In the genomic region with DNA sequence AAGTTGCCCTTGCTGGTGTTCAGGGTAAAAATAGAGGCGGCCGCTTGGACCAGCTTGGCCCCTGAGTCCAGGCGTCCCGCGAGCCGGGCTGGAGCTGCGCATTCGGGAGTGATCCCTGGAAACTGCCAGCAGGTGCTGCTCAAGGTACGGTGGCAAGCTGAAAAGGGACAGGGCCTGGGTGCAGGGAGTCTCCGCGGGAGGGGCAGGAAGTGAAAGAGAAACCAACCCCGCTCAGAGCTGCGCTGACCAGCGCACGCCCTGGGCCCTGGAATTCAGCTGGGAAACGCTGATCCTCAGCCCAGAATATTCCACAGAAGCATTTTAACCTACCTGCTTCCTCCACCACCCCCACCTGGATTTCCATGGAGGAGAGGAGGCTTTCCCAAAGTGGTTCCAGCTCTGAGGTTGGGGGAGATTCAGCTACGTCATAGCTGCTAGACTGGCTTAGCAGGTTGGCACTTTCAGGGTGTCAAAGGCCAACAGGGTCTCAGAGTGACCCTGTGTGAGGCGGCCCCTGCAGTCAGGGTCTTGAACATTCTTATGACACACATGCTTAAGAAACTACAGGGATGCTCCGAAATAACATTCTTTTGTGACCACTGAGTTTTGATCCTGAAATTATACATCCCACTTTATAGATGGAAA, we compare ENCODE assay signal across 8 mouse cellular contexts. TPM values are rescaled to one million over a fixed set of nuclear protein-coding genes. Genes with fewer than 3 reads are reported as not detected.
DNase-seq lines count a peak whose midpoint lies in the region; ATAC-seq and TF ChIP-seq lines count a peak whose summit lies in the region.

No protein-coding gene starts in this region.

- H3K27ac ChIP-seq in embryonic facial prominence, embryonic 15.5 days (replicated peaks), result peak overlapping the region; percentile 23; the same call in 1 of the 2 replicates
- peak overlapping the region; percentile 18; the same call in 1 of the 2 replicates for H3K27ac ChIP-seq in heart, embryonic 12.5 days (ENCODE audit: poor library complexity, severe bottlenecking)
- no peak overlapping the region for H3K27ac ChIP-seq in kidney, embryonic 15.5 days
- no peak overlapping the region for H3K27ac ChIP-seq in liver, embryonic 14.5 days
- peak overlapping the region; percentile 32; the same call in 1 of the 2 replicates for H3K27ac ChIP-seq in stomach, embryonic 15.5 days

- H3K9me3 ChIP-seq in embryonic facial prominence, embryonic 15.5 days (replicated peaks), result no peaks in the 10 kb centered on the region
- no peaks in the 10 kb centered on the region for H3K9me3 ChIP-seq in heart, embryonic 12.5 days (replicated peaks)
- H3K9me3 ChIP-seq in kidney, embryonic 15.5 days (replicated peaks), result no peaks in the 10 kb centered on the region
- no peaks in the 10 kb centered on the region for H3K9me3 ChIP-seq in liver, embryonic 14.5 days (ENCODE audit: control insufficient read depth, low read length)
- no peaks in the 10 kb centered on the region for H3K9me3 ChIP-seq in stomach, embryonic 15.5 days

- H3K4me1 ChIP-seq in embryonic facial prominence, embryonic 15.5 days, result peaks cover 10% of the 10 kb centered on the region
- H3K4me1 ChIP-seq in heart, embryonic 12.5 days (replicated peaks), result peaks cover 12% of the 10 kb centered on the region
- H3K4me1 ChIP-seq in kidney, embryonic 15.5 days, result peaks cover 16% of the 10 kb centered on the region
- H3K4me1 ChIP-seq in liver, embryonic 14.5 days (replicated peaks; ENCODE audit: control insufficient read depth in 2 of 2, insufficient read depth in 2 of 2, low read length in 1 of 2), result peaks cover 0 to 2% of the 10 kb centered on the region in 2 experiments; a peak in 1 of 4 replicates
- 0 out of 2 replicates have a peak, but pooled peaks cover 4% of the 10 kb centered on the region for H3K4me1 ChIP-seq in stomach, embryonic 15.5 days

- TF ChIP-seq CTCF in liver, embryonic 14.5 days (IDR thresholded peaks at IDR 0.05; ENCODE audit: low read depth), result peak; percentile 75

- peak overlapping the region; percentile 40 for H3K9ac ChIP-seq in embryonic facial prominence, embryonic 15.5 days
- peak overlapping the region; percentile 69 for H3K9ac ChIP-seq in heart, embryonic 12.5 days
- H3K9ac ChIP-seq in kidney, embryonic 15.5 days, result peak overlapping the region; percentile 42
- no peak overlapping the region; the same call in 1 of the 2 replicates for H3K9ac ChIP-seq in liver, embryonic 14.5 days (replicated peaks)
- peak overlapping the region; percentile 32; the same call in 1 of the 2 replicates for H3K9ac ChIP-seq in stomach, embryonic 15.5 days

- 6% methylated on average over 19 of the region's 19 CpGs for WGBS in embryonic facial prominence, embryonic 15.5 days
- 5% methylated on average over 19 of the region's 19 CpGs for WGBS in heart, embryonic 12.5 days
- WGBS in kidney, embryonic 15.5 days, result 7% methylated on average over 19 of the region's 19 CpGs
- 4% methylated on average over 19 of the region's 19 CpGs for WGBS in liver, embryonic 14.5 days (ENCODE audit: insufficient replicate concordance)
- 7% methylated on average over 19 of the region's 19 CpGs for WGBS in stomach, embryonic 15.5 days

- no peak for TF ChIP-seq EP300 in liver, embryonic 14.5 days (IDR thresholded peaks at IDR 0.05; ENCODE audit: low read depth)

- peak overlapping the region; percentile 91 for H3K4me2 ChIP-seq in embryonic facial prominence, embryonic 15.5 days (replicated peaks)
- peak overlapping the region; percentile 86 for H3K4me2 ChIP-seq in heart, embryonic 12.5 days
- peak overlapping the region; percentile 94 for H3K4me2 ChIP-seq in kidney, embryonic 15.5 days
- peak overlapping the region; percentile 61 for H3K4me2 ChIP-seq in liver, embryonic 14.5 days (ENCODE audit: low read depth)
- peak overlapping the region; percentile 96 for H3K4me2 ChIP-seq in stomach, embryonic 15.5 days

- no peaks in the 10 kb centered on the region for H3K36me3 ChIP-seq in embryonic facial prominence, embryonic 15.5 days
- H3K36me3 ChIP-seq in heart, embryonic 12.5 days, result no peaks in the 10 kb centered on the region
- no peaks in the 10 kb centered on the region for H3K36me3 ChIP-seq in kidney, embryonic 15.5 days
- H3K36me3 ChIP-seq in liver, embryonic 14.5 days (replicated peaks; ENCODE audit: control insufficient read depth, insufficient read depth, low read depth), result no peaks in the 10 kb centered on the region
- no peaks in the 10 kb centered on the region for H3K36me3 ChIP-seq in stomach, embryonic 15.5 days

- ATAC-seq in embryonic facial prominence, embryonic 15.5 days (ENCODE audit: insufficient number of reproducible peaks, low FRiP score, low TSS enrichment, low read depth), result peak; percentile 88
- peak; percentile 89 for ATAC-seq in heart, embryonic 12.5 days (ENCODE audit: insufficient number of reproducible peaks, low FRiP score)
- peak; percentile 96 for ATAC-seq in kidney, embryonic 15.5 days (replicated peaks; ENCODE audit: low FRiP score)
- ATAC-seq in liver, embryonic 14.5 days (ENCODE audit: insufficient read depth), result peak; percentile 76
- ATAC-seq in stomach, embryonic 15.5 days (ENCODE audit: insufficient read depth, low FRiP score, low read depth), result peak; percentile 94

- DNase-seq in A20 (ENCODE audit: low read depth, low spot score), result peak; percentile 39
- DNase-seq in adrenal gland, postnatal 36 days, result peak; percentile 83 to 84
- DNase-seq in liver, embryonic 14.5 days (ENCODE audit: low read depth in 3 of 3, low spot score in 3 of 3), result peak; percentile 27 to 29 (median 28)
- peak; percentile 74 for DNase-seq in naive thymus-derived CD4-positive, alpha-beta T cell, adult 2 months (ENCODE audit: low read depth)

- H3K4me3 ChIP-seq in embryonic facial prominence, embryonic 15.5 days (replicated peaks), result peak overlapping the region; percentile 53
- H3K4me3 ChIP-seq in heart, embryonic 12.5 days, result peak overlapping the region; percentile 56
- peak overlapping the region; percentile 52 for H3K4me3 ChIP-seq in kidney, embryonic 15.5 days (replicated peaks)
- peak overlapping the region; percentile 42 to 55 for H3K4me3 ChIP-seq in liver, embryonic 14.5 days (ENCODE audit: insufficient read depth in 1 of 2, low read depth in 2 of 2, low read length in 2 of 2)
- peak overlapping the region; percentile 52 for H3K4me3 ChIP-seq in stomach, embryonic 15.5 days (replicated peaks)

- peaks cover 12% of the 10 kb centered on the region; the same call in 1 of the 2 replicates for H3K27me3 ChIP-seq in embryonic facial prominence, embryonic 15.5 days
- peaks cover 9% of the 10 kb centered on the region; the same call in 1 of the 2 replicates for H3K27me3 ChIP-seq in heart, embryonic 12.5 days (replicated peaks)
- H3K27me3 ChIP-seq in kidney, embryonic 15.5 days, result peaks cover 45% of the 10 kb centered on the region
- peaks cover 4% of the 10 kb centered on the region for H3K27me3 ChIP-seq in liver, embryonic 14.5 days (ENCODE audit: control insufficient read depth, insufficient read depth, low read length)
- 0 out of 2 replicates have a peak, but pooled peaks cover 6% of the 10 kb centered on the region for H3K27me3 ChIP-seq in stomach, embryonic 15.5 days (replicated peaks)

RNA-seq across cellular contexts. Expression of a gene that starts 0.7 kb away (rescaled TPM):
- total RNA-seq in adrenal gland, postnatal 36 days (2021), result 1 to 10 TPM in 1 of 2 experiments, under 1 TPM in 1; 0.89 to 2.2 TPM
- polyA plus RNA-seq in embryonic facial prominence, embryonic 15.5 days (2015; fragmentation: Nextera tagmentation; extraction: Ambion mirVana), result 21.6 and 28.7 TPM in 2 replicates
- 17.0 and 19.3 TPM in 2 replicates for polyA plus RNA-seq in heart, embryonic 12.5 days (2016; fragmentation: Nextera tagmentation; extraction: Ambion mirVana)
- polyA plus RNA-seq in kidney, embryonic 15.5 days (2015; fragmentation: Nextera tagmentation; extraction: Ambion mirVana), result 1.4 and 1.8 TPM in 2 replicates
- polyA plus RNA-seq in liver, embryonic 14.5 days (2012; rRNA removed), result 0.21 and 0.29 TPM in 2 replicates
- 0.45 and 0.48 TPM in 2 replicates for polyA plus RNA-seq in liver, embryonic 14.5 days (2014; fragmentation: Nextera tagmentation; extraction: Ambion mirVana)
- polyA plus RNA-seq in stomach, embryonic 15.5 days (2015; fragmentation: Nextera tagmentation; extraction: Ambion mirVana), result 3.0 and 3.5 TPM in 2 replicates

Comparison
In these comparisons a context has a peak if more than half of its experiments do, and no peak if none do; other contexts are left out.
1. DNase-seq: peak in every context shown above with its lines; median percentile 84 in adrenal gland, postnatal 36 days; 74 in naive thymus-derived CD4-positive, alpha-beta T cell, adult 2 months; 39 in A20; 28 in liver, embryonic 14.5 days.
2. H3K27ac ChIP-seq: peak in embryonic facial prominence, embryonic 15.5 days (single experiment), heart, embryonic 12.5 days (single experiment) and stomach, embryonic 15.5 days (single experiment); none in kidney, embryonic 15.5 days (single experiment) and liver, embryonic 14.5 days (single experiment).
3. Peak in every context shown above with its lines, with median percentiles within 50 percentile points of each other: ATAC-seq, H3K4me2 ChIP-seq and H3K4me3 ChIP-seq.